Mouse (Mus musculus) limb, embryonic 13.5 days (tissue): Measurements from ENCODE around the gene Dmrtc2. TPM values are rescaled to one million over a fixed set of nuclear protein-coding genes. Genes with fewer than 3 reads are reported as not detected.
A peak's percentile ranks its signal among the peaks of the same experiment; 100 is the strongest.

Experiments used
- ATAC-seq: fragments of 200-750 bp; cut with Nextera tagmentation; 2 replicates; pipeline ENCODE4 v1.8.0; 2017; ENCODE audit warnings: low read depth, moderate number of reproducible peaks, moderate TSS enrichment; ENCODE audit not compliant: low FRiP score
- H3K27ac ChIP-seq: fragments of 300-500 bp; sonication (generic); 2 replicates; pipeline ENCODE4 v1.5.1; 2015; ENCODE audit warnings: inconsistent platforms, mild to moderate bottlenecking, moderate library complexity
- H3K27me3 ChIP-seq: fragments of 300-500 bp; sonication (generic); 2 replicates; pipeline ENCODE4 v1.6.1; 2015; ENCODE audit warnings: mild to moderate bottlenecking, inconsistent platforms
- H3K36me3 ChIP-seq: fragments of 300-500 bp; sonication (generic); 2 replicates; pipeline ENCODE4 v1.6.1; 2015; ENCODE audit warnings: inconsistent platforms, mild to moderate bottlenecking, moderate library complexity
- H3K4me1 ChIP-seq: fragments of 300-500 bp; sonication (generic); 2 replicates; pipeline ENCODE4 v1.6.1; 2015; ENCODE audit warnings: inconsistent platforms
- H3K4me2 ChIP-seq: fragments of 300-500 bp; sonication (generic); replicated peaks from 2 replicates; pipeline ENCODE4 v1.6.1; 2015; ENCODE audit warnings: inconsistent platforms, mild to moderate bottlenecking, moderate library complexity
- H3K4me3 ChIP-seq: fragments of 300-500 bp; sonication (generic); 2 replicates; pipeline ENCODE4 v1.5.1; 2015; ENCODE audit warnings: moderate library complexity, mild to moderate bottlenecking, inconsistent platforms
- H3K9ac ChIP-seq: fragments of 300-500 bp; sonication (generic); 2 replicates; pipeline ENCODE4 v1.6.1; 2015; ENCODE audit warnings: mild to moderate bottlenecking, inconsistent platforms
- H3K9me3 ChIP-seq: fragments of 300-500 bp; sonication (generic); 2 replicates; pipeline ENCODE4 v1.6.1; 2016; ENCODE audit warnings: inconsistent platforms
- WGBS: fragments of 180-500 bp; shearing (Covaris S2); methylation state at CpG from one replicate; pipeline ENCODE4 v1.1.7; 2015; 5-methylcytosine and 5-hydroxymethylcytosine counted together
- polyA plus RNA-seq: library from polyadenylated mRNA; unstranded; fragments of >200 nt; fragmentation: Nextera tagmentation; extraction: Ambion mirVana; gene quantifications from 2 replicates; pipeline ENCODE4 v1.2.1, GENCODE M21; 2015

The Dmrtc2 gene
- polyA plus RNA-seq, 1 experiment from 2014 or later, result not detected

- Histone ChIP-seq H3K4me3 (peak overlapping the region; percentile 81), H3K36me3 (peaks cover 20% of the 10 kb centered on the region), H3K9ac (peak overlapping the region; percentile 79), H3K27me3 (no peaks in the 10 kb centered on the region), H3K4me2 (peak overlapping the region; percentile 90), H3K4me1 (peaks cover 54% of the 10 kb centered on the region), H3K9me3 (no peaks in the 10 kb centered on the region), H3K27ac (peak overlapping the region; percentile 83; the same call in 1 of the 2 replicates)
- 23% methylated on average over 3 of the region's 3 CpGs for WGBS
- no peak for ATAC-seq
These were observed 35.1 kb downstream of the Dmrtc2 start for GRCm38 (mm10) chr7:24904936-24905335.

GRCm38 (mm10) chr7:24906551-24906950 lies 36.7 kb downstream of the Dmrtc2 start:
- peak overlapping the region; percentile 57 for H3K9ac ChIP-seq
- no peaks in the 10 kb centered on the region for H3K9me3 ChIP-seq
- peaks cover 54% of the 10 kb centered on the region for H3K4me1 ChIP-seq
- H3K27ac ChIP-seq, result peak overlapping the region; percentile 86
- H3K27me3 ChIP-seq, result no peaks in the 10 kb centered on the region
- peak overlapping the region; percentile 32 for H3K4me3 ChIP-seq
- WGBS, result 23% methylated on average over 6 of the region's 6 CpGs
- peaks cover 32% of the 10 kb centered on the region for H3K36me3 ChIP-seq
- no peak for ATAC-seq
- peak overlapping the region; percentile 90 for H3K4me2 ChIP-seq

GRCm38 (mm10) chr7:24907211-24907748 lies 37.4 kb downstream of the Dmrtc2 start:
- 13% methylated on average over 13 of the region's 13 CpGs for WGBS
- Histone ChIP-seq H3K4me2 (peak overlapping the region; percentile 90), H3K9ac (peak overlapping the region; percentile 57), H3K27me3 (no peaks in the 10 kb centered on the region), H3K4me1 (peaks cover 49% of the 10 kb centered on the region), H3K9me3 (no peaks in the 10 kb centered on the region), H3K36me3 (peaks cover 40% of the 10 kb centered on the region), H3K4me3 (peak overlapping the region; percentile 32), H3K27ac (peak overlapping the region; percentile 86)
- ATAC-seq, result peak; percentile 10; the same call in 1 of the 2 replicates

GRCm38 (mm10) chr7:24912480-24912879 lies 42.6 kb downstream of the Dmrtc2 start:
- Histone ChIP-seq H3K4me3 (no peak overlapping the region), H3K9ac (no peak overlapping the region), H3K9me3 (no peaks in the 10 kb centered on the region), H3K36me3 (peaks cover 64% of the 10 kb centered on the region), H3K4me1 (peaks cover 11% of the 10 kb centered on the region), H3K4me2 (no peak overlapping the region), H3K27ac (no peak overlapping the region), H3K27me3 (no peaks in the 10 kb centered on the region)
- WGBS, result 93% methylated on average over 14 of the region's 14 CpGs
- ATAC-seq, result no peak

- WGBS, result 92% methylated on average over 20 of the region's 20 CpGs
- Histone ChIP-seq H3K4me2 (no peak overlapping the region), H3K27ac (no peak overlapping the region), H3K27me3 (no peaks in the 10 kb centered on the region), H3K4me3 (no peak overlapping the region), H3K4me1 (no peaks in the 10 kb centered on the region), H3K9me3 (no peaks in the 10 kb centered on the region), H3K9ac (no peak overlapping the region), H3K36me3 (peaks cover 72% of the 10 kb centered on the region)
- ATAC-seq, result no peak
These were observed 49.0 kb downstream of the Dmrtc2 start for GRCm38 (mm10) chr7:24918763-24919323.

- Histone ChIP-seq H3K36me3 (peaks cover 81% of the 10 kb centered on the region), H3K4me2 (no peak overlapping the region), H3K27ac (no peak overlapping the region), H3K9me3 (no peaks in the 10 kb centered on the region), H3K4me3 (no peak overlapping the region), H3K4me1 (no peaks in the 10 kb centered on the region), H3K27me3 (no peaks in the 10 kb centered on the region), H3K9ac (no peak overlapping the region)
- 90% methylated on average over 9 of the region's 9 CpGs for WGBS
- ATAC-seq, result no peak
These were observed 49.9 kb downstream of the Dmrtc2 start for GRCm38 (mm10) chr7:24919728-24920127.

Other genes starting within 250 kb of the Dmrtc2 start
- gene Lypd3, start 233.5 kb upstream of the Dmrtc2 start, polyA plus RNA-seq, result 7.9 and 10.2 TPM in 2 replicates
- gene Tex101, start 193.4 kb upstream of the Dmrtc2 start, polyA plus RNA-seq, result not detected in 2 replicates
- not detected in 2 replicates for gene BC049730, start 160.8 kb upstream of the Dmrtc2 start, polyA plus RNA-seq
- gene Gm4763, start 143.1 kb upstream of the Dmrtc2 start, polyA plus RNA-seq, result not detected in 2 replicates
- gene Cd177, start 109.7 kb upstream of the Dmrtc2 start, polyA plus RNA-seq, result not detected in 2 replicates
- 0.39 TPM in 1 of 2 replicates, not detected in the other for gene Ceacam10, start 92.9 kb upstream of the Dmrtc2 start, polyA plus RNA-seq
- gene Gm9844, start 7.8 kb upstream of the Dmrtc2 start, polyA plus RNA-seq, result 19.5 and 23.9 TPM in 2 replicates
- not detected in 2 replicates for gene Lypd4, start 116 bp upstream of the Dmrtc2 start, polyA plus RNA-seq
- 2,528 and 2,568 TPM in 2 replicates for gene Rps19, start 14.3 kb downstream of the Dmrtc2 start, polyA plus RNA-seq
- gene Cd79a, start 27.3 kb downstream of the Dmrtc2 start, polyA plus RNA-seq, result 0.45 and 0.86 TPM in 2 replicates
- 131 and 132 TPM in 2 replicates for gene Arhgef1, start 32.9 kb downstream of the Dmrtc2 start, polyA plus RNA-seq
- gene Gm4881, start 74.4 kb downstream of the Dmrtc2 start, polyA plus RNA-seq, result not detected in 2 replicates
- 138 and 146 TPM in 2 replicates for gene Rabac1, start 102.7 kb downstream of the Dmrtc2 start, polyA plus RNA-seq
- gene Atp1a3, start 135.9 kb downstream of the Dmrtc2 start, polyA plus RNA-seq, result 0.59 and 1.3 TPM in 2 replicates
- gene Grik5, start 202.3 kb downstream of the Dmrtc2 start, polyA plus RNA-seq, result 8.5 and 10.2 TPM in 2 replicates
- 36.3 and 37.8 TPM in 2 replicates for gene Zfp574, start 202.5 kb downstream of the Dmrtc2 start, polyA plus RNA-seq